Mouse (Mus musculus): ENCODE measurements around the gene Atad2b. TPM values are rescaled to one million over a fixed set of nuclear protein-coding genes. Genes with fewer than 3 reads are reported as not detected.
A peak's percentile ranks its signal among the peaks of the same experiment; 100 is the strongest.

Atad2b gene
- total and polyA plus RNA-seq, 3 experiments, result 9.9 to 44.3 (median 15.3) TPM

GRCm38 (mm10) chr12:4905946-4906345 is 11.2 kb upstream of the Atad2b start:
- no peaks in the 10 kb centered on the region for H3K9me3 ChIP-seq (replicated peaks; ENCODE audit: insufficient read depth, low read length)
- DNase-seq (ENCODE audit: low read depth, low spot score), result peak; percentile 53
- H3K36me3 ChIP-seq (ENCODE audit: control insufficient read depth in 1 of 2, insufficient read depth in 2 of 2, low read length in 2 of 2), result peaks cover 2 to 8% of the 10 kb centered on the region in 2 experiments
- peaks cover 16% of the 10 kb centered on the region for H3K79me2 ChIP-seq (ENCODE audit: control insufficient read depth, insufficient read depth, low read length, poor library complexity)
- no peak overlapping the region for H3K4me3 ChIP-seq (ENCODE audit: control insufficient read depth in 1 of 2, insufficient read depth in 1 of 2, low read depth in 2 of 2, low read length in 2 of 2)
- H3K9ac ChIP-seq (ENCODE audit: control insufficient read depth, low read depth, low read length, poor library complexity, severe bottlenecking), result no peak overlapping the region
- TF ChIP-seq ZNF384 (IDR thresholded peaks at IDR 0.05; ENCODE audit: low read depth, low read length) (no peak), EP300 (IDR thresholded peaks at IDR 0.05; ENCODE audit: low read depth in 1 of 2, low read length in 2 of 2) (no peak), SMC3 (IDR thresholded peaks at IDR 0.05; ENCODE audit: low read depth, low read length) (peak; percentile 20; the same call in 1 of the 2 replicates), CTCF (IDR thresholded peaks at IDR 0.05 in 2 of 3, conservative IDR thresholded peaks at IDR 0.05 in 1 of 3; ENCODE audit: control insufficient read depth in 1 of 3, insufficient read depth in 1 of 3, low read depth in 2 of 3, low read length in 3 of 3, poor library complexity in 1 of 3, severe bottlenecking in 1 of 3) (peak in 1 of 3 experiments; percentile 32; a peak in 2 of 6 replicates), POLR2AphosphoS2 (IDR thresholded peaks at IDR 0.05; ENCODE audit: low read length) (no peak)
- H3K4me1 ChIP-seq (ENCODE audit: control insufficient read depth in 1 of 2, insufficient read depth in 2 of 2, low read length in 2 of 2), result peaks cover 4 to 9% of the 10 kb centered on the region in 2 experiments; a peak in 2 of 4 replicates
- H3K27ac ChIP-seq (ENCODE audit: control insufficient read depth, low read depth, low read length), result no peak overlapping the region
- H3K27me3 ChIP-seq (ENCODE audit: control insufficient read depth in 1 of 2, insufficient read depth in 2 of 2, low read length in 2 of 2), result no peaks in the 10 kb centered on the region

- H3K27ac ChIP-seq (ENCODE audit: control insufficient read depth, low read depth, low read length), result no peak overlapping the region
Measured at GRCm38 (mm10) chr12:4906476-4906875, 10.7 kb upstream of the Atad2b start.

GRCm38 (mm10) chr12:4906951-4907906 is 9.9 kb upstream of the Atad2b start, which contains the start of gene Ubxn2a:
Gene Ubxn2a (minus strand): TSS chr12:4907705.
- TF ChIP-seq SIN3A (IDR thresholded peaks at IDR 0.05; ENCODE audit: low read length) (peak; percentile 35; the same call in 1 of the 2 replicates), TBP (IDR thresholded peaks at IDR 0.05; ENCODE audit: low read depth, low read length) (peak; percentile 74), TCF12 (IDR thresholded peaks at IDR 0.05; ENCODE audit: low read depth, low read length) (peak; percentile 45), JUND (IDR thresholded peaks at IDR 0.05; ENCODE audit: low read depth, low read length) (no peak), KAT2A (conservative IDR thresholded peaks at IDR 0.05; ENCODE audit: low read depth, low read length) (no peak), HCFC1 (IDR thresholded peaks at IDR 0.05; ENCODE audit: low read depth, low read length) (peak; percentile 58; the same call in 1 of the 2 replicates), E2F4 (IDR thresholded peaks at IDR 0.05; ENCODE audit: borderline replicate concordance, low read depth, low read length) (peak; percentile 43; the same call in 1 of the 2 replicates), NELFE (IDR thresholded peaks at IDR 0.05; ENCODE audit: low read depth, low read length) (peak; percentile 94), POLR2A (IDR thresholded peaks at IDR 0.05; ENCODE audit: control insufficient read depth in 1 of 2, insufficient read depth in 1 of 2, low read depth in 1 of 2, low read length in 2 of 2, poor library complexity in 1 of 2) (peak; percentile 83 to 90), MAX (IDR thresholded peaks at IDR 0.05; ENCODE audit: low read length) (no peak), ZMIZ1 (IDR thresholded peaks at IDR 0.05; ENCODE audit: low read depth, low read length) (peak; percentile 90), POLR2AphosphoS2 (IDR thresholded peaks at IDR 0.05; ENCODE audit: low read length) (peak; percentile 62; the same call in 1 of the 2 replicates), NRF1 (IDR thresholded peaks at IDR 0.05; ENCODE audit: insufficient read depth, low read depth, low read length, poor library complexity, severe bottlenecking) (peak; percentile 40; the same call in 1 of the 2 replicates)
- Histone ChIP-seq H3K27ac (ENCODE audit: control insufficient read depth, low read depth, low read length) (peak within 1 kb of the TSS; percentile 89), H3K9me3 (replicated peaks; ENCODE audit: insufficient read depth, low read length) (no peaks in the 10 kb centered on the region), H3K36me3 (ENCODE audit: control insufficient read depth in 1 of 2, insufficient read depth in 2 of 2, low read length in 2 of 2) (peaks cover 2 to 8% of the 10 kb centered on the region in 2 experiments; a peak in 3 of 4 replicates), H3K79me2 (ENCODE audit: control insufficient read depth, insufficient read depth, low read length, poor library complexity) (peaks cover 16% of the 10 kb centered on the region), H3K4me3 (ENCODE audit: control insufficient read depth in 1 of 2, insufficient read depth in 1 of 2, low read depth in 2 of 2, low read length in 2 of 2) (peak within 1 kb of the TSS; percentile 76 to 79), H3K9ac (ENCODE audit: control insufficient read depth, low read depth, low read length, poor library complexity, severe bottlenecking) (peak within 1 kb of the TSS; percentile 95), H3K27me3 (ENCODE audit: control insufficient read depth in 1 of 2, insufficient read depth in 2 of 2, low read length in 2 of 2) (no peaks in the 10 kb centered on the region), H3K4me1 (ENCODE audit: control insufficient read depth in 1 of 2, insufficient read depth in 2 of 2, low read length in 2 of 2) (peaks cover 4 to 9% of the 10 kb centered on the region in 2 experiments; a peak in 3 of 4 replicates)
- peak; percentile 95 for DNase-seq (ENCODE audit: low read depth, low spot score)

More at GRCm38 (mm10) chr12:4906476-4906875, 10.7 kb upstream of the Atad2b start:
- Histone ChIP-seq H3K4me1 (ENCODE audit: control insufficient read depth in 1 of 2, insufficient read depth in 2 of 2, low read length in 2 of 2) (peaks cover 4 to 9% of the 10 kb centered on the region in 2 experiments; a peak in 3 of 4 replicates), H3K9me3 (replicated peaks; ENCODE audit: insufficient read depth, low read length) (no peaks in the 10 kb centered on the region), H3K27me3 (ENCODE audit: control insufficient read depth in 1 of 2, insufficient read depth in 2 of 2, low read length in 2 of 2) (no peaks in the 10 kb centered on the region), H3K9ac (ENCODE audit: control insufficient read depth, low read depth, low read length, poor library complexity, severe bottlenecking) (peak overlapping the region; percentile 95), H3K36me3 (ENCODE audit: control insufficient read depth in 1 of 2, insufficient read depth in 2 of 2, low read length in 2 of 2) (peaks cover 2 to 8% of the 10 kb centered on the region in 2 experiments; a peak in 3 of 4 replicates), H3K4me3 (ENCODE audit: control insufficient read depth in 1 of 2, insufficient read depth in 1 of 2, low read depth in 2 of 2, low read length in 2 of 2) (peak overlapping the region; percentile 75 to 79), H3K79me2 (ENCODE audit: control insufficient read depth, insufficient read depth, low read length, poor library complexity) (peaks cover 16% of the 10 kb centered on the region)
- DNase-seq (ENCODE audit: low read depth, low spot score), result no peak
- TF ChIP-seq TAL1 (IDR thresholded peaks at IDR 0.05; ENCODE audit: low read length) (no peak), SIN3A (IDR thresholded peaks at IDR 0.05; ENCODE audit: low read length) (0 out of 2 replicates have a peak, but pooled peaks have one; percentile 15), GATA1 (IDR thresholded peaks at IDR 0.05; ENCODE audit: low read depth, low read length) (peak; percentile 56; the same call in 1 of the 2 replicates), MAZ (IDR thresholded peaks at IDR 0.05; ENCODE audit: low read depth, low read length) (no peak)
